8 mouse cellular contexts compared by ENCODE assay signal in genomic region chr11:48779450-48779849, GRCm38 (mm10). TPM values are rescaled to one million over a fixed set of nuclear protein-coding genes. Genes with fewer than 3 reads are reported as not detected.
DNase-seq lines count a peak whose midpoint lies in the region; ATAC-seq and TF ChIP-seq lines count a peak whose summit lies in the region.

No protein-coding gene starts in this region.

- WGBS in heart, embryonic 11.5 days (ENCODE audit: insufficient replicate concordance) = 26% methylated on average over 7 of the region's 7 CpGs
- 32% methylated on average over 7 of the region's 7 CpGs for WGBS in liver, embryonic 14.5 days (ENCODE audit: insufficient replicate concordance)

- H3K27me3 ChIP-seq in heart, embryonic 11.5 days (ENCODE audit: control insufficient read depth, insufficient read depth, low read length) = no peaks in the 10 kb centered on the region
- no peaks in the 10 kb centered on the region for H3K27me3 ChIP-seq in liver, embryonic 14.5 days (ENCODE audit: control insufficient read depth, insufficient read depth, low read length)

- no peaks in the 10 kb centered on the region for H3K36me3 ChIP-seq in heart, embryonic 11.5 days (ENCODE audit: control insufficient read depth, insufficient read depth, low read length)
- no peaks in the 10 kb centered on the region for H3K36me3 ChIP-seq in liver, embryonic 14.5 days (replicated peaks; ENCODE audit: control insufficient read depth, insufficient read depth, low read depth)

- peak; percentile 67 for TF ChIP-seq CTCF in liver, embryonic 14.5 days (IDR thresholded peaks at IDR 0.05; ENCODE audit: low read depth)

- no peak for TF ChIP-seq EP300 in liver, embryonic 14.5 days (IDR thresholded peaks at IDR 0.05; ENCODE audit: low read depth)

- H3K4me1 ChIP-seq in heart, embryonic 11.5 days (ENCODE audit: control insufficient read depth, insufficient read depth, low read length) = no peaks in the 10 kb centered on the region
- H3K4me1 ChIP-seq in liver, embryonic 14.5 days (replicated peaks; ENCODE audit: control insufficient read depth in 2 of 2, insufficient read depth in 2 of 2, low read length in 1 of 2) = no peaks in the 10 kb centered on the region

- ATAC-seq in heart, embryonic 11.5 days (replicated peaks; ENCODE audit: insufficient number of reproducible peaks, low FRiP score, low TSS enrichment) = no peak
- no peak for ATAC-seq in liver, embryonic 14.5 days (ENCODE audit: insufficient read depth)

- intact Hi-C loops in heart, postnatal 36 days (cut with DNase I) = loop anchor here (5.0 to 10.0 kb wide), 2 partner anchors 195 to 1857 kb away; no protein-coding TSS in a partner anchor

- no peak overlapping the region for H3K9ac ChIP-seq in heart, embryonic 11.5 days (ENCODE audit: low read depth, low read length)
- H3K9ac ChIP-seq in liver, embryonic 14.5 days (replicated peaks) = no peak overlapping the region

- H3K27ac ChIP-seq in heart, embryonic 11.5 days (ENCODE audit: low read depth, low read length) = no peak overlapping the region
- H3K27ac ChIP-seq in liver, embryonic 14.5 days = no peak overlapping the region

- no peaks in the 10 kb centered on the region for H3K9me3 ChIP-seq in heart, embryonic 11.5 days (replicated peaks; ENCODE audit: control insufficient read depth, low read length)
- H3K9me3 ChIP-seq in liver, embryonic 14.5 days (ENCODE audit: control insufficient read depth, low read length) = no peaks in the 10 kb centered on the region

- no peak overlapping the region for H3K4me2 ChIP-seq in heart, embryonic 11.5 days
- no peak overlapping the region for H3K4me2 ChIP-seq in liver, embryonic 14.5 days (ENCODE audit: low read depth)

- H3K4me3 ChIP-seq in heart, embryonic 11.5 days (ENCODE audit: low read depth, low read length) = no peak overlapping the region
- H3K4me3 ChIP-seq in liver, embryonic 14.5 days (ENCODE audit: insufficient read depth in 1 of 2, low read depth in 2 of 2, low read length in 2 of 2) = no peak overlapping the region

- peak; percentile 25 to 33 for DNase-seq in heart, postnatal 36 days
- DNase-seq in A20 (ENCODE audit: low read depth, low spot score) (peak; percentile 67), MEL-GATA-1-ER (ENCODE audit: extremely low read depth, low read depth) (peak; percentile 66)
- no peak for DNase-seq in liver, embryonic 14.5 days (ENCODE audit: low read depth in 3 of 3, low spot score in 3 of 3)
- peak; percentile 67 for DNase-seq in thymus, postnatal 4 days
- DNase-seq in Muller cell, postnatal 12 days (ENCODE audit: inconsistent ontology term) = no peak
- no peak for DNase-seq in cerebellum, adult 8-10 months

RNA-seq across cellular contexts. Expression of gene Rack1, which starts 20.7 kb away (rescaled TPM):
- 100 to 1,000 TPM; 385 to 411 TPM for total RNA-seq in heart, postnatal 36 days (2021)
- 538 and 603 TPM in 2 replicates for polyA plus RNA-seq in heart, embryonic 11.5 days (2014; fragmentation: Nextera tagmentation; extraction: Ambion mirVana)
- polyA plus RNA-seq in liver, embryonic 14.5 days (2012; rRNA removed) = 1,100 and 1,184 TPM in 2 replicates
- polyA plus RNA-seq in liver, embryonic 14.5 days (2014; fragmentation: Nextera tagmentation; extraction: Ambion mirVana) = 669 and 674 TPM in 2 replicates

RNA-seq across cellular contexts. Expression of gene Trim41, which starts 37.7 kb away (rescaled TPM):
- total RNA-seq in heart, postnatal 36 days (2021) = 10 to 100 TPM; 21.0 to 22.7 TPM
- 3.3 and 3.7 TPM in 2 replicates for polyA plus RNA-seq in heart, embryonic 11.5 days (2014; fragmentation: Nextera tagmentation; extraction: Ambion mirVana)
- 8.2 and 9.2 TPM in 2 replicates for polyA plus RNA-seq in liver, embryonic 14.5 days (2012; rRNA removed)
- 1.0 and 1.3 TPM in 2 replicates for polyA plus RNA-seq in liver, embryonic 14.5 days (2014; fragmentation: Nextera tagmentation; extraction: Ambion mirVana)

RNA-seq across cellular contexts. Expression of gene Trim7, which starts 46.5 kb away (rescaled TPM):
- total RNA-seq in heart, postnatal 36 days (2021) = 10 to 100 TPM; 17.8 to 26.2 TPM
- 0.43 and 0.70 TPM in 2 replicates for polyA plus RNA-seq in heart, embryonic 11.5 days (2014; fragmentation: Nextera tagmentation; extraction: Ambion mirVana)
- polyA plus RNA-seq in liver, embryonic 14.5 days (2012; rRNA removed) = 0.09 and 0.23 TPM in 2 replicates
- polyA plus RNA-seq in liver, embryonic 14.5 days (2014; fragmentation: Nextera tagmentation; extraction: Ambion mirVana) = 0.04 and 0.13 TPM in 2 replicates

RNA-seq across cellular contexts. Expression of gene Gm12184, which starts 47.0 kb away (rescaled TPM):
- 1 to 10 TPM; 3.5 to 3.9 TPM for total RNA-seq in heart, postnatal 36 days (2021)
- 2.9 and 4.0 TPM in 2 replicates for polyA plus RNA-seq in heart, embryonic 11.5 days (2014; fragmentation: Nextera tagmentation; extraction: Ambion mirVana)
- 9.6 and 12.4 TPM in 2 replicates for polyA plus RNA-seq in liver, embryonic 14.5 days (2012; rRNA removed)
- 1.6 and 2.8 TPM in 2 replicates for polyA plus RNA-seq in liver, embryonic 14.5 days (2014; fragmentation: Nextera tagmentation; extraction: Ambion mirVana)

Comparison
In these comparisons a context has a peak if more than half of its experiments do, and no peak if none do; other contexts are left out.
1. DNase-seq: peak in heart, postnatal 36 days (2 of 2), A20 (single experiment), MEL-GATA-1-ER (single experiment) and thymus, postnatal 4 days (single experiment); none in liver, embryonic 14.5 days (0 of 3), Muller cell, postnatal 12 days (single experiment) and cerebellum, adult 8-10 months (single experiment).